Mouse (Mus musculus) neural tube, embryonic 14.5 days (tissue): ENCODE results near the gene Cdh8. TPM values are rescaled to one million over a fixed set of nuclear protein-coding genes. Genes with fewer than 3 reads are reported as not detected.
A peak's percentile ranks its signal among the peaks of the same experiment; 100 is the strongest.

ENCODE experiments used
- ATAC-seq: fragments of 200-750 bp; cut with Nextera tagmentation; 2 replicates; pipeline ENCODE4 v1.8.0; 2017; ENCODE audit warnings: low read depth, mild to moderate bottlenecking, moderate TSS enrichment, moderate library complexity
- H3K27ac ChIP-seq: fragments of 300-500 bp; sonication (generic); 2 replicates; pipeline ENCODE4 v1.5.1; 2014; ENCODE audit warnings: low read depth, mild to moderate bottlenecking, control low read depth, low read length, moderate library complexity, mixed read lengths
- H3K27me3 ChIP-seq: fragments of 300-500 bp; sonication (generic); 2 replicates; pipeline ENCODE4 v1.6.1; 2014; ENCODE audit warnings: low read length; ENCODE audit not compliant: control insufficient read depth, insufficient read depth
- H3K36me3 ChIP-seq: fragments of 300-500 bp; sonication (generic); 2 replicates; pipeline ENCODE4 v1.6.1; 2014; ENCODE audit warnings: low read length, mixed read lengths; ENCODE audit not compliant: control insufficient read depth, insufficient read depth
- H3K4me1 ChIP-seq: fragments of 300-500 bp; sonication (generic); 2 replicates; pipeline ENCODE4 v1.6.1; 2014; ENCODE audit warnings: low read length; ENCODE audit not compliant: control insufficient read depth, insufficient read depth
- H3K4me2 ChIP-seq: fragments of 300-500 bp; sonication (generic); 2 replicates; pipeline ENCODE4 v1.6.1; 2014; ENCODE audit warnings: mild to moderate bottlenecking, low read depth, low read length, control low read depth
- H3K4me3 ChIP-seq: fragments of 300-500 bp; sonication (generic); 2 replicates; pipeline ENCODE4 v1.5.1; 2014; ENCODE audit warnings: low read depth, low read length, control low read depth, mixed read lengths
- H3K9ac ChIP-seq: fragments of 300-500 bp; sonication (generic); replicated peaks from 2 replicates; pipeline ENCODE4 v1.6.1; 2014; ENCODE audit warnings: low read depth, mild to moderate bottlenecking, control low read depth, low read length, mixed read lengths
- H3K9me3 ChIP-seq: fragments of 300-500 bp; sonication (generic); 2 replicates; pipeline ENCODE4 v1.6.1; 2016; ENCODE audit warnings: low read length; ENCODE audit not compliant: control insufficient read depth
- WGBS: fragments of 180-500 bp; shearing (Covaris S2); extraction: QIAGEN DNeasy Blood & Tissue Kit; methylation state at CpG from one replicate; pipeline ENCODE4 v1.1.7; 2014; 5-methylcytosine and 5-hydroxymethylcytosine counted together
- polyA plus RNA-seq: library from polyadenylated mRNA; unstranded; fragments of >200 nt; fragmentation: Nextera tagmentation; extraction: Ambion mirVana; gene quantifications from 2 replicates; pipeline ENCODE4 v1.2.1, GENCODE M21; 2014

Gene Cdh8
- polyA plus RNA-seq, 1 experiment from 2014 or later, result 134 TPM

DNA sequence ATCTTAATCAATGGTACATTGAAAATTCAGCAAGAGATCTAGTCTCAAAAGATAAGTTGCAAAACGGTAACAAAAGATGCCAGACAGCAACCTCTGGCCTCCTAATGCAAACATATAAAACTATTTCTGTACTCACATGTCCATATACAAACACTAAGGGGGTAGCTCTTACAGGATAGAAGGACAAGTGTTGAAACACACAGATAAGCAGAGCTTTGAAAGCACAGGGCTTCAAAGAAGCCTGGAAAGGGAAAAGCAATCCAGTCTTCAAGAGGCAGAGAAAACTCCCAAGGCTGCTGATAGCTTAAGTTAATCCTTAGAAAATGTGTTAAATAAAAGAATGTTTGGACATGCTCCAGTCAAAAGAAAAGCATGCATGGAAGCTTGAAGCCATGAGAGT is 77.0 kb downstream of the Cdh8 start:
- 90% methylated on average over 1 of the region's 1 CpGs for WGBS
- Histone ChIP-seq H3K9ac (no peak overlapping the region), H3K36me3 (no peaks in the 10 kb centered on the region), H3K27me3 (no peaks in the 10 kb centered on the region), H3K9me3 (no peaks in the 10 kb centered on the region), H3K27ac (no peak overlapping the region), H3K4me2 (no peak overlapping the region), H3K4me1 (no peaks in the 10 kb centered on the region), H3K4me3 (no peak overlapping the region)
- no peak for ATAC-seq

DNA sequence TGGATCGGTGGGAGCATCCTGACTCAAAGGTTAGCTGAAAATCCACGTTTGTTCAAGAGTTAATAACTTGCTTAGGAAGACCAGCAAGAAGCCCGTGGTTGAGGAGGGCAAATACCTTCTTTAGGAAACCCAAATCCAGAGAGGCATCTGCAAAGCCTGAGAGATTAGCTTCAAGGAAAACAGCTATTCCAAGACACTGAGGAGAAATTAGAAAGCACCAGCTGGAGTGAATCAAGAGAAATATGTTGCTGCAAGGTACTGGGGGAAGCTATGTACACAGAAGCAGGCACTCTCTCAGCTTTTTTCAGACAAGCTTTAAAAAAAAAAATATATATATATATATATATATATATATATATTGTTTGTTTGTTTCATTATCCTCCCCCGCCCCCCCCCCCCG is 88.7 kb downstream of the Cdh8 start:
- Histone ChIP-seq H3K9ac (no peak overlapping the region), H3K27ac (no peak overlapping the region), H3K4me3 (no peak overlapping the region), H3K4me1 (no peaks in the 10 kb centered on the region), H3K9me3 (no peaks in the 10 kb centered on the region), H3K36me3 (no peaks in the 10 kb centered on the region), H3K27me3 (no peaks in the 10 kb centered on the region), H3K4me2 (no peak overlapping the region)
- no peak for ATAC-seq
- 84% methylated on average over 5 of the region's 5 CpGs for WGBS

DNA sequence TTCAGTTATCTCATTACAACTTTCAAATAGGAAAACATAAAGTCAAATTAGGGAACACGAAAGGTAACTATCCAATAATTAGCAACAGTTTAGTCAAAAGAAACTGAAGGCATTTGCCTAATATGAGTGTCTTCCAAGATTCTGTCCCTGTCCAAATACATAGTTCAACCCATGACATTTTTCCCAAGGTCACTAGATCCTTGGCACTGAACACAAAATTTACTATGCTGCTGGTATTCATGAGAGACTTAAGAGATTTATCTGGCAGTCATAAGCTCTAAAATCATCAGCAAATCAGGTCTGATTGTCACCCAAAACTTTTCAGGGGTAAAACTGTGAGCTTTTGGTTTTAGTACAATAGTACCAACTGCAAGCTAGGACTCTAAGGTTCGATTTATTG is 101.7 kb downstream of the Cdh8 start:
- Histone ChIP-seq H3K4me3 (no peak overlapping the region), H3K9ac (no peak overlapping the region), H3K4me1 (no peaks in the 10 kb centered on the region), H3K9me3 (no peaks in the 10 kb centered on the region), H3K27me3 (no peaks in the 10 kb centered on the region), H3K4me2 (no peak overlapping the region), H3K36me3 (no peaks in the 10 kb centered on the region), H3K27ac (no peak overlapping the region)
- WGBS, result 91% methylated on average over 2 of the region's 2 CpGs
- no peak for ATAC-seq

DNA sequence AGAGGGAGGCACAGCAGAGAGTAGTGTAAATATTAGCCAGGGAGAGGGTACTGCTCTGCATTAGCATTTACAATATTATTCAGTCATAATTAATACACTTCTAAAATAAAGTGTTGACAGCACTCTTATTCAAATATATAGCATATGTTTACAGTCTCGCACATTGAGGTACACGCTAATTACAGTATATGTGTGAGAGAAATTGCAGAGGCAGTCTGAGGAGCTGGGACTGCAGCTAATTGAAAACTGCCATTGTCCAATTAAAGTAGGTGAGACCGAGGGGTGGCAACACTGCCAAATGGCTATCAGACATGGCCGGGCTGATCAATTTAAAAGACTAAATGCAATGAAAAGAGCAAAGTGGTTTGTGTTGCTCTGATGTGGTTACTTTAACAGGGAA is 112.1 kb downstream of the Cdh8 start:
- Histone ChIP-seq H3K36me3 (no peaks in the 10 kb centered on the region), H3K4me1 (no peaks in the 10 kb centered on the region), H3K9ac (no peak overlapping the region), H3K27me3 (no peaks in the 10 kb centered on the region), H3K27ac (no peak overlapping the region), H3K4me2 (no peak overlapping the region), H3K4me3 (no peak overlapping the region), H3K9me3 (no peaks in the 10 kb centered on the region)
- ATAC-seq, result no peak
- WGBS, result 74% methylated on average over 4 of the region's 4 CpGs

DNA sequence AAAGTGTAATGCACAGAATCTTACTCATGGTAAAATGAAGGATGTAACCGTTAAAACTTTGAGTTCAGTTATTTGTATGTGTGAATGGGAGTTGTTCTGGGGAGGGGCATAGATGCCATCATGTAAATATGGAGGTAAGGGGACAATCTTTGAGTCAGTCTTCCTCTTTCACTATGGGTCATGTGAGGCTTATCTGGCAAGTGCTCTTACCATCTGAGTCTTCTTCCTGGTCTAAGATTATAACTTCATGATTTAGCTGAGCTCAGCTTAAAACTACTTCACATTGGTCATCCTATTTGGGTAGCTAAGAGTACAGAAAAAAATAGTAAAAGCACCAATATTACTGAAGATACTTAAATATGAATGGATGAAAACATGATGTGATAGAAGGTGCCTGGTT is 126.1 kb downstream of the Cdh8 start:
- no peaks in the 10 kb centered on the region for H3K36me3 ChIP-seq

DNA sequence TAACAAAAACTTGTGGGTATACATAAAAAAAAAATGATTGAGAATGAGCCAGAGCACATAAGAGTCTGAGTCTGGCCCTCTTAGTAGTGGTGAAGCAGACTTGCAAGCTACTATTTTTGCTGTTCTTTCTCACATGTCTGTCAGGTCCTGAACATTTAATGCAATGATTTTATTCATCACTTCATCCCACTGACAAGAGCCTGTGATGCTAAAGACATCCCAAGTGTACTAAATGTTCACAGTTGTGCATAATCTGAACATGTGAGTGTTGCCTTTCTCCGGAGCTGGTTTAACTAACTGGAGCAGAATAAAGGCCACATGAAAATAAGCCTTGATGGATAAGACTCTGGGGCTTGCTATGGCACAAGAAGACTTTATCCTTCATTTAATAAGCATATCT is 131.2 kb downstream of the Cdh8 start:
- no peak overlapping the region for H3K27ac ChIP-seq
- H3K27me3 ChIP-seq, result no peaks in the 10 kb centered on the region
- H3K4me3 ChIP-seq, result no peak overlapping the region
- no peak overlapping the region for H3K4me2 ChIP-seq
- H3K36me3 ChIP-seq, result no peaks in the 10 kb centered on the region
- no peaks in the 10 kb centered on the region for H3K4me1 ChIP-seq
- no peak overlapping the region for H3K9ac ChIP-seq
- 87% methylated on average over 1 of the region's 1 CpGs for WGBS
- no peaks in the 10 kb centered on the region for H3K9me3 ChIP-seq
- ATAC-seq, result no peak

More for the DNA sequence above, 126.1 kb downstream of the Cdh8 start:
- H3K4me2 ChIP-seq, result no peak overlapping the region
- H3K9me3 ChIP-seq, result no peaks in the 10 kb centered on the region
- H3K27ac ChIP-seq, result no peak overlapping the region
- no peaks in the 10 kb centered on the region for H3K27me3 ChIP-seq
- ATAC-seq, result no peak
- H3K9ac ChIP-seq, result no peak overlapping the region
- no peaks in the 10 kb centered on the region for H3K4me1 ChIP-seq
- H3K4me3 ChIP-seq, result no peak overlapping the region
- 88% methylated on average over 1 of the region's 1 CpGs for WGBS

DNA sequence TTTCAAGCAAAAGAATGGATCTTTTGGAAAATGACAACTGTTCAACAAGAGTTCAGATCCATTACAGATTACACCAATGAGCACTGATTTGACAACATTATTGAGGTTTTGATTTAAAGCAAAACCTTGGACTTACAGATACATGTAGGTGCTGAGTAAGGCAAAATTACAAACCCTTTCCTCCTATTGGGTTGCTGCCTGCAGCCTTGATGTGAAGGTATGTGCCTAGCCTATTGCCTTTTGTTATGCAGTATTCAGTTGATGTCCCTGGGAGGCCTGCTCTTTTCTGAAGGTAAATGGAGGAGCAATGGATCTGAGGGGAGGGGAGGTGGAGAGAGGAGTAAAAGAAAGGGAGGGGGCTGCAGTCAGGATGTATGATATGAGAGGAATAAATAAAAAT is 135.9 kb downstream of the Cdh8 start:
- no peak overlapping the region for H3K4me3 ChIP-seq
- H3K4me2 ChIP-seq, result no peak overlapping the region
- H3K27me3 ChIP-seq, result no peaks in the 10 kb centered on the region
- no peaks in the 10 kb centered on the region for H3K9me3 ChIP-seq
- ATAC-seq, result no peak
- no peak overlapping the region for H3K27ac ChIP-seq
- H3K4me1 ChIP-seq, result no peaks in the 10 kb centered on the region
- no peaks in the 10 kb centered on the region for H3K36me3 ChIP-seq
- no peak overlapping the region for H3K9ac ChIP-seq

DNA sequence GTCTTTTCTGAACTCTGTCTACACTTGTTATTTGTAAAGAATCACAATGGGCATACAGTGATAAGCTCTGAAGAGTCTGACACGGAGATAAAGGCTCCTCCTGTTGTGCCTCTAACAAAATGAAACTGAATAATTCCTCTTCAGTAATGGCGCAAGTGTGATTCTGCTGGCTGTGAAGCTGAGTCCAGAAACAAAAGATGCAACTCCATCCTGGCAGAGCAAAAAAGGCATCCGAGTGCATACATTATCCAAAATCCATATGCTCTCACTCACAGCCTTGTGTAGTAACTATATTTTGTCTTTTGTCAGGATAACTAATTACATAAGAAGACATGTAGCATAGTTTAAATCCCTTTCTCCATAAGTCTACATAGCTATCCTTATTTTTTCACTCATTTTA is 149.1 kb downstream of the Cdh8 start:
- no peak overlapping the region for H3K4me3 ChIP-seq
- ATAC-seq, result no peak
- H3K4me2 ChIP-seq, result no peak overlapping the region
- no peaks in the 10 kb centered on the region for H3K9me3 ChIP-seq
- no peak overlapping the region for H3K27ac ChIP-seq
- no peaks in the 10 kb centered on the region for H3K36me3 ChIP-seq
- 69% methylated on average over 3 of the region's 3 CpGs for WGBS
- H3K9ac ChIP-seq, result no peak overlapping the region
- H3K27me3 ChIP-seq, result no peaks in the 10 kb centered on the region
- no peaks in the 10 kb centered on the region for H3K4me1 ChIP-seq

DNA sequence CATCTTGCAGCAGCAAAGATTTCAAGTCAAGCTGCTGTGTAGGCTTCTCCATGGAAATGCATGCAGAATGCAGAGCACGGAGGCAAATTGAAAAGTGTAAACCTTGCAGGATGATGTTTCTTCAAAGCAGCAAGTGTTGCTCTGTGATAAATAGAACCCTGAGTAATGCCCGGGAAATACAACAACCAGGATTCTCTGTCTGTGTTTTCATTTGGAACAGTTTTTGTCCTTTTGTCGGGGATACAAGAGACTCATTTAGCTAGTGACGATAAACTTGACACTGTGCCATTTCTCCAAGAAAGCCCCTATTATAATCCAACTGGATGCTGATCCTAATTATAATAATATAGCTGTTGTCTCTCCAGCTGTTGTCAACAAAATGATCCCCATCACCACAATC is 181.9 kb downstream of the Cdh8 start:
- Histone ChIP-seq H3K36me3 (no peaks in the 10 kb centered on the region), H3K27ac (no peak overlapping the region), H3K4me3 (no peak overlapping the region), H3K9ac (no peak overlapping the region), H3K9me3 (no peaks in the 10 kb centered on the region), H3K4me2 (no peak overlapping the region), H3K4me1 (peaks cover 6% of the 10 kb centered on the region; the same call in 1 of the 2 replicates), H3K27me3 (no peaks in the 10 kb centered on the region)
- WGBS, result 45% methylated on average over 4 of the region's 4 CpGs
- ATAC-seq, result peak; percentile 46; the same call in 1 of the 2 replicates

DNA sequence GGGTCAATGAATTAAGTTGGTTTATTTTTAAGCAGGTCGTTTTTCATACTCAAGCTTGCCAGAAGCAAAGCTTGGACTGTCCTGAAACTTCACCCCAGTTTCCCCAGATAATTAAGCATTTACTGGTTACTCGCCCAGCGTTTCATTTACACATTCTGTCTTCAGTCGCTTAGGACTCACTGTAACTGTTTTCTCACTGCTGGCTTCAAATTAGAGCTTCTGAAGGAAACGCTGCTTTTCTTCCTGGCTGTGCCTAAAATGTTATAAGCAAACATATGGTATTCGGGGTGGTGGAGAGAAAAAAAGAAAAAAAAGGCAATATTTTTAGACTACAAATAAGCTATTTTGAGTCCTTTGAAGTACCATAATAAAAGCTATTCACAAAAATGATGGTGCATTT is 192.6 kb downstream of the Cdh8 start:
- no peak for ATAC-seq
- Histone ChIP-seq H3K27me3 (no peaks in the 10 kb centered on the region), H3K4me2 (no peak overlapping the region), H3K4me3 (no peak overlapping the region), H3K9ac (no peak overlapping the region), H3K4me1 (no peaks in the 10 kb centered on the region), H3K9me3 (no peaks in the 10 kb centered on the region), H3K27ac (no peak overlapping the region), H3K36me3 (no peaks in the 10 kb centered on the region)
- 53% methylated on average over 6 of the region's 6 CpGs for WGBS
